Mouse (Mus musculus) heart, adult 2 months (tissue): ENCODE results near the gene Col2a1. TPM values are rescaled to one million over a fixed set of nuclear protein-coding genes. Genes with fewer than 3 reads are reported as not detected.

Experiments
- DNase-seq, 2 experiments: peaks; one replicate each; pipeline ENCODE4 v3.0.0; 2021
- H3K27ac ChIP-seq: fragments of 200-600 bp; 2 replicates; pipeline ENCODE4 v1.8.1; 2022
- H3K27me3 ChIP-seq: fragments of 200-500 bp; 2 replicates; pipeline ENCODE4 v1.6.1; 2012; ENCODE audit warnings: mild to moderate bottlenecking, low read length, inconsistent platforms, mixed read lengths; ENCODE audit not compliant: control insufficient read depth, insufficient read depth
- H3K36me3 ChIP-seq: fragments of 200-500 bp; 2 replicates; pipeline ENCODE4 v1.6.1; 2012; ENCODE audit warnings: low read length, inconsistent platforms; ENCODE audit not compliant: control insufficient read depth, insufficient read depth
- H3K4me1 ChIP-seq: fragments of 200-500 bp; 2 replicates; pipeline ENCODE4 v1.6.1; 2011; ENCODE audit warnings: low read length; ENCODE audit not compliant: control insufficient read depth, insufficient read depth
- H3K4me3 ChIP-seq: fragments of 200-600 bp; 2 replicates; pipeline ENCODE4 v1.8.1; 2022
- H3K79me2 ChIP-seq: fragments of 200-500 bp; replicated peaks from 2 replicates; pipeline ENCODE4 v1.6.1; 2012; ENCODE audit warnings: mild to moderate bottlenecking, inconsistent platforms, low read length, moderate library complexity, mixed read lengths; ENCODE audit not compliant: control insufficient read depth, insufficient read depth
- H3K9ac ChIP-seq: fragments of 200-500 bp; 2 replicates; pipeline ENCODE4 v1.6.1; 2012; ENCODE audit warnings: low read depth, mild to moderate bottlenecking, control low read depth, inconsistent platforms, low read length, mixed read lengths
- CTCF ChIP-seq: fragments of 200-600 bp; IDR thresholded peaks from 2 replicates; pipeline ENCODE4 v1.8.1; 2022; ENCODE audit warnings: antibody characterized with exemption, mild to moderate bottlenecking, moderate library complexity
- EP300 ChIP-seq: fragments of 200-500 bp; IDR thresholded peaks from 2 replicates; pipeline ENCODE4 v1.6.1; 2011; ENCODE audit warnings: low read depth, low read length, control low read depth; ENCODE audit not compliant: insufficient read depth
- POLR2A ChIP-seq: fragments of 200-500 bp; IDR thresholded peaks from 2 replicates; pipeline ENCODE4 v1.6.1; 2011; ENCODE audit warnings: mild to moderate bottlenecking, low read depth, low read length, control low read depth; ENCODE audit not compliant: insufficient read depth
- WGBS: fragments of 180-500 bp; shearing (Covaris S2); methylation state at CpG from one replicate; pipeline ENCODE4 v1.1.7; 2018; 5-methylcytosine and 5-hydroxymethylcytosine counted together
- intact Hi-C: fragments of 180-260 bp; cut with DNase I; formaldehyde crosslinking; loops from one replicate; pipeline ENCODE4 v1.15.1; 2025
- polyA plus RNA-seq: library from polyadenylated mRNA; depleted of rRNA; stranded (reverse); fragments of >200 nt; gene quantifications from 2 replicates; pipeline ENCODE4 v1.2.3, GENCODE M21; 2012
- total RNA-seq, 2 experiments: library from RNA; stranded (reverse); gene quantifications; 2 replicates each; pipeline ENCODE4 v1.2.3; 2021

Col2a1 gene
- total and polyA plus RNA-seq, 3 experiments: 0.27 to 0.61 (median 0.37) TPM

- Histone ChIP-seq H3K36me3 (0 out of 2 replicates have a peak, but pooled peaks cover 2% of the 10 kb centered on the region), H3K79me2 (no peaks in the 10 kb centered on the region), H3K4me1 (no peaks in the 10 kb centered on the region), H3K4me3 (no peak overlapping the region), H3K27ac (no peak overlapping the region), H3K9ac (no peak overlapping the region), H3K27me3 (no peaks in the 10 kb centered on the region)
- no peak for TF ChIP-seq CTCF
- no peak for TF ChIP-seq POLR2A
- intact Hi-C loops: no loop called here
- DNase-seq: no peak
- 89% methylated on average over 12 of the region's 12 CpGs for WGBS
Observed at GRCm38 (mm10) chr15:98042508-98042907, 38.0 kb upstream of the Col2a1 start.

- Histone ChIP-seq H3K36me3 (no peaks in the 10 kb centered on the region), H3K9ac (no peak overlapping the region), H3K79me2 (no peaks in the 10 kb centered on the region), H3K4me1 (no peaks in the 10 kb centered on the region), H3K27me3 (no peaks in the 10 kb centered on the region), H3K27ac (no peak overlapping the region), H3K4me3 (no peak overlapping the region)
- 90% methylated on average over 10 of the region's 10 CpGs for WGBS
- no peak for TF ChIP-seq CTCF
- no peak for TF ChIP-seq POLR2A
- TF ChIP-seq EP300: no peak
- intact Hi-C loops: no loop called here
- DNase-seq: no peak
Observed at GRCm38 (mm10) chr15:98039682-98040081, 35.2 kb upstream of the Col2a1 start.

GRCm38 (mm10) chr15:98036578-98036977 lies 32.1 kb upstream of the Col2a1 start:
- DNase-seq: no peak
- no peak overlapping the region for H3K27ac ChIP-seq
- H3K4me3 ChIP-seq: no peak overlapping the region
- intact Hi-C loops: no loop called here
- H3K36me3 ChIP-seq: no peaks in the 10 kb centered on the region
- TF ChIP-seq POLR2A (no peak), CTCF (no peak), EP300 (no peak)
- WGBS: 92% methylated on average over 5 of the region's 5 CpGs
- H3K4me1 ChIP-seq: no peaks in the 10 kb centered on the region
- no peaks in the 10 kb centered on the region for H3K27me3 ChIP-seq
- H3K9ac ChIP-seq: no peak overlapping the region
- no peaks in the 10 kb centered on the region for H3K79me2 ChIP-seq

- no peaks in the 10 kb centered on the region for H3K27me3 ChIP-seq
- no peaks in the 10 kb centered on the region for H3K4me1 ChIP-seq
- no peaks in the 10 kb centered on the region for H3K36me3 ChIP-seq
- WGBS: 37% methylated on average over 3 of the region's 3 CpGs
- H3K4me3 ChIP-seq: no peak overlapping the region
- H3K79me2 ChIP-seq: no peaks in the 10 kb centered on the region
- H3K9ac ChIP-seq: no peak overlapping the region
- intact Hi-C loops: no loop called here
- DNase-seq: no peak
- no peak for TF ChIP-seq EP300
- no peak for TF ChIP-seq POLR2A
- no peak for TF ChIP-seq CTCF
- H3K27ac ChIP-seq: no peak overlapping the region
Observed at GRCm38 (mm10) chr15:98035076-98035755, 30.7 kb upstream of the Col2a1 start.

- 90% methylated on average over 9 of the region's 9 CpGs for WGBS
Observed at GRCm38 (mm10) chr15:98033233-98033748, 28.8 kb upstream of the Col2a1 start.

GRCm38 (mm10) chr15:98029798-98030197 lies 25.3 kb upstream of the Col2a1 start:
- H3K27me3 ChIP-seq: no peaks in the 10 kb centered on the region
- H3K79me2 ChIP-seq: no peaks in the 10 kb centered on the region
- no peak overlapping the region for H3K27ac ChIP-seq
- no peak overlapping the region for H3K4me3 ChIP-seq
- no peak for TF ChIP-seq POLR2A
- TF ChIP-seq CTCF: no peak
- no peak for TF ChIP-seq EP300
- no peaks in the 10 kb centered on the region for H3K36me3 ChIP-seq
- no peaks in the 10 kb centered on the region for H3K4me1 ChIP-seq
- DNase-seq: no peak
- no peak overlapping the region for H3K9ac ChIP-seq
- intact Hi-C loops: no loop called here
- 89% methylated on average over 6 of the region's 6 CpGs for WGBS

More at GRCm38 (mm10) chr15:98033233-98033748, 28.8 kb upstream of the Col2a1 start:
- intact Hi-C loops: no loop called here
- Histone ChIP-seq H3K79me2 (no peaks in the 10 kb centered on the region), H3K27ac (no peak overlapping the region), H3K4me3 (no peak overlapping the region), H3K9ac (no peak overlapping the region), H3K36me3 (no peaks in the 10 kb centered on the region), H3K4me1 (no peaks in the 10 kb centered on the region), H3K27me3 (no peaks in the 10 kb centered on the region)
- TF ChIP-seq CTCF (no peak), EP300 (no peak), POLR2A (no peak)
- DNase-seq: no peak
